Mouse (Mus musculus): ENCODE measurements at regions not wholly inside any gene's neighbourhood (a gene's known extent, or its start where the extent isn't known, plus 50 kb on each side); places are given as distances from the start of the nearest gene placed in this dataset.

GRCm38 (mm10) chr5:97527555-97527954 lies 70.7 kb upstream of the Gk2 start:
- DNase-seq (ENCODE audit: low spot score in 2 of 2), result no peak
